Mouse (Mus musculus): ENCODE data around the gene Gabarapl2. TPM values are rescaled to one million over a fixed set of nuclear protein-coding genes. Genes with fewer than 3 reads are reported as not detected.

Gene Gabarapl2
- polyA plus RNA-seq, 1 experiment from 2014 or later, result 287 TPM

DNA sequence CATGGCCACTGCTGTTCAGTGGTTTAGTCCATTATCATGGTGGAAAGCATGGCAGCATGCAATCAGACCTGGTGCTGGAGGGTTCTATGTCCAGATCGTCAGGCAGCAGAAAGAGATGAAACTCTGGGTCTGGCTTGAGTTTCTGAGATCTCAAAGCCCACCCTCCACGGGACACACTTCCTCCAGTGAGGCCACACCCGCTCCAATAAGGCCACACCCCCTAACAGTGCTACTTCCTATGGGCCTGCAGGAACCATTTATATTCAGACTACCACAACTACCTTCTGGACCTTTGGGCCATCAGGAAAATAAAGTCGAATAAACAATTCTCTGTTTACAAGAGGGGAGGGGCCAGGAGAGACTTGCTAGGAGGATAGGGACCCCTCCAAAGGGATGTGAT lies 19.5 kb upstream of the Gabarapl2 start:
- TF ChIP-seq CTCF (IDR thresholded peaks at IDR 0.05) (no peak), EP300 (IDR thresholded peaks at IDR 0.05) (no peak)
- DNase-seq (ENCODE audit: low spot score) (no peak), ATAC-seq (no peak)
- Histone ChIP-seq H3K4me3 (ENCODE audit: low read depth, low read length) (no peak overlapping the region), H3K9ac (replicated peaks; ENCODE audit: low read depth) (no peak overlapping the region), H3K4me1 (ENCODE audit: insufficient read depth, low read depth, low read length) (no peaks in the 10 kb centered on the region), H3K27me3 (replicated peaks; ENCODE audit: insufficient read depth, low read length) (no peaks in the 10 kb centered on the region), H3K36me3 (ENCODE audit: insufficient read depth, low read length) (no peaks in the 10 kb centered on the region), H3K27ac (ENCODE audit: low read length) (no peak overlapping the region), H3K9me3 (ENCODE audit: low read length) (no peaks in the 10 kb centered on the region), H3K4me2 (replicated peaks; ENCODE audit: low read depth, low read length) (no peak overlapping the region)
- 66% methylated on average over 4 of the region's 4 CpGs for WGBS

DNA sequence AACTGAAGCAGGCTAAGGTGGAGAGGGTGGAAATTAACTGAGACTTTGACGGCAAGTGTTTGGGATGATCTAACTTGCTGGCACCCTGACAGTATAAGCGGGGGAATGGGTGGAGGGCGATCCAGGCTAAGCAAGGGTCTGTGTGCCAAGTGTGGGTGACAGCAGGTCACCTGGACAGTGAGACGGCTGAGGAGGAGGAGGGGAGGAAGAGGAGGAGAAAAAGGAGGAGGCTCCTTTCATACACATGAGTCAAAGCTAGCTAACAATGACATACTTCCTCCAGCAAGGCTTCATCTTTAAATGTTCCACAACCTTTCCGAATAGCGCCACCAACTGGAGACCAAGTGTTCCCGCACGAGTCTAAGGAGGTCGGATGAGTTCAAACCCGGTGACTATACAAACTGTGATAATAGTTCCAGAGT lies 17.1 kb upstream of the Gabarapl2 start:
- H3K4me1 ChIP-seq (ENCODE audit: insufficient read depth, low read depth, low read length), result no peaks in the 10 kb centered on the region
- 15% methylated on average over 10 of the region's 10 CpGs for WGBS
- no peaks in the 10 kb centered on the region for H3K9me3 ChIP-seq (ENCODE audit: low read length)
- no peaks in the 10 kb centered on the region for H3K27me3 ChIP-seq (replicated peaks; ENCODE audit: insufficient read depth, low read length)
- 0 out of 2 replicates have a peak overlapping the region, but pooled peaks have one; percentile 15 for H3K4me3 ChIP-seq (ENCODE audit: low read depth, low read length)
- no peaks in the 10 kb centered on the region for H3K36me3 ChIP-seq (ENCODE audit: insufficient read depth, low read length)
- ATAC-seq (peak; percentile 86), DNase-seq (ENCODE audit: low spot score) (peak; percentile 88)
- H3K9ac ChIP-seq (replicated peaks; ENCODE audit: low read depth), result no peak overlapping the region
- H3K4me2 ChIP-seq (replicated peaks; ENCODE audit: low read depth, low read length), result peak overlapping the region; percentile 48
- no peak overlapping the region for H3K27ac ChIP-seq (ENCODE audit: low read length)
- TF ChIP-seq CTCF (IDR thresholded peaks at IDR 0.05) (peak; percentile 82), EP300 (IDR thresholded peaks at IDR 0.05) (no peak)

DNA sequence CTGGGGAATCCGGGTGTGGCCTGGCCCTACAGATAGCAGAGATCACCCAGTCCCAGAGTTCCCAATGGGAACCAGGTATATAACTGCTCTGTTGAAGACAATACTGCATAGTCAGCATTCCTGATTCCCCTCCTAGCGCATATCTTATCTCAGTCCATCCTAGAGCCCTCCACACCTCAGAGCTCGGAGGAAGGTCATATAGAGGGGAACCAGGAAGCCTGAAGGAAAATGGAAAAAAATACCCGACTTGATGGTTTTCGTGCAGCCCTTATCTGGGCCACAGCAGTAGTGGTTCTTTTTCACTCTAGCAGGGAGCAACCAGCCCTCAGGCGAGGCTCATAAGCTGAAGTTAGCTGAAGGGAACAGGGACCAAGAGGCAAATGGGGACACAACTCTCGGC lies 15.5 kb upstream of the Gabarapl2 start:
- H3K27ac ChIP-seq (ENCODE audit: low read length), result no peak overlapping the region
- no peak for TF ChIP-seq EP300 (IDR thresholded peaks at IDR 0.05)
- TF ChIP-seq CTCF (IDR thresholded peaks at IDR 0.05), result no peak
- DNase-seq (ENCODE audit: low spot score), result no peak
- no peaks in the 10 kb centered on the region for H3K4me1 ChIP-seq (ENCODE audit: insufficient read depth, low read depth, low read length)
- no peaks in the 10 kb centered on the region for H3K36me3 ChIP-seq (ENCODE audit: insufficient read depth, low read length)
- no peak overlapping the region for H3K4me3 ChIP-seq (ENCODE audit: low read depth, low read length)
- no peak for ATAC-seq
- no peaks in the 10 kb centered on the region for H3K9me3 ChIP-seq (ENCODE audit: low read length)
- WGBS, result 63% methylated on average over 7 of the region's 7 CpGs
- no peaks in the 10 kb centered on the region for H3K27me3 ChIP-seq (replicated peaks; ENCODE audit: insufficient read depth, low read length)
- H3K9ac ChIP-seq (replicated peaks; ENCODE audit: low read depth), result no peak overlapping the region
- no peak overlapping the region for H3K4me2 ChIP-seq (replicated peaks; ENCODE audit: low read depth, low read length)

DNA sequence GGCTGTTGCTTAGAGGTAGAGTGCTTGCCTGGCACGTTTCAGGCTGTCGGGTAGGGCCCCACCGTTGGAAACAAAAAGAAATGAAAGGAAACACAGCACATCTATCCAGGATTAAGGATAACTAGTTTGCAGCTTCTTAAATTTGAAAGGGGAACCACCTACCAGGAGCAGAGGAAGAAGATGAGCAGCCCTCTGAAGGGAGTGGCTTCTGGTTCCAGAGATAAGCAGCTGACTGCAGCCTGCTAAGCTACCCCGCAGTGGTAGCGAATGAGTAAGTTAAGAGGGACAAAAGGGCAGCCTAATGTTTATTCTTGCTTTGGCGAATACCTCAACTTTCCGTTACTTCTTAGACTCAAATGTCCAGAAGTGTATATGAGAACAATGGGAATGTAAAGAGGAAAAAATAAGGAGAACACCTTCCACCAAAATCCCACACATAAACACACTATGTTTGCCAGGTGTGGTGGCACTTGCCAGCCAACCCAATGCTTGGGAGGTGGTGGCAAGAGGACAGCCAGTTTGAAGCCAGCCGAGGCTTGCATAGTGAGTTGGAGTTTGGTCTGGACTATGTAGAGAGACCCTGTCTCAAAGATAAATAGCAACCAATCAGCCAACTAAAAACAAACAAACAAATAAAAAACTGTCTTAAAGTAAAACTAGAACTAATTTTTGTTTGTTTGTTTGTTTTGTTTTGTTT lies 10.7 kb upstream of the Gabarapl2 start:
- Histone ChIP-seq H3K9ac (replicated peaks; ENCODE audit: low read depth) (no peak overlapping the region), H3K36me3 (ENCODE audit: insufficient read depth, low read length) (no peaks in the 10 kb centered on the region), H3K9me3 (ENCODE audit: low read length) (no peaks in the 10 kb centered on the region), H3K4me1 (ENCODE audit: insufficient read depth, low read depth, low read length) (peaks cover 5% of the 10 kb centered on the region; the same call in 1 of the 2 replicates), H3K4me2 (replicated peaks; ENCODE audit: low read depth, low read length) (no peak overlapping the region), H3K27ac (ENCODE audit: low read length) (no peak overlapping the region), H3K4me3 (ENCODE audit: low read depth, low read length) (no peak overlapping the region), H3K27me3 (replicated peaks; ENCODE audit: insufficient read depth, low read length) (no peaks in the 10 kb centered on the region)
- TF ChIP-seq EP300 (IDR thresholded peaks at IDR 0.05) (no peak), CTCF (IDR thresholded peaks at IDR 0.05) (no peak)
- DNase-seq (ENCODE audit: low spot score) (no peak), ATAC-seq (no peak)
- 52% methylated on average over 8 of the region's 8 CpGs for WGBS

DNA sequence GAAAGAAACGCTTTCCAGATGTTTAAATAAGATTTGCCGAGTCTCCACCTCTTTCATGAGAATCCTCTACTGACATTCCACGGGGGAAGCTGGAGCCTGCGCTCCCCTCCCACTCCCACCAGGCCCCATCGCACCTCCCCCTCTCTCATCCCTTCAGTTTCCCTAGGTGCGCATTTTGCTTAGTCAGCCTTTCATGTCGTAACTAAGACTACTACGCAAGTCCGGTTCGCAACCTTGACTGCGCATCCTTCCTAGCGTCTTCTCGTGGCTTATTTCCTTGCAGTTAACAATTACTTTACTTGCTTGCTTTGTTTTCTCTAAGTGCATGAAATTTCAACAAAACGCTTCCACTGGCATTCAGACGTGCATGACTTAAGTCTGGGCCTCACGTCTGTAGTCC lies 8.8 kb upstream of the Gabarapl2 start:
- Histone ChIP-seq H3K4me2 (replicated peaks; ENCODE audit: low read depth, low read length) (no peak overlapping the region), H3K4me1 (ENCODE audit: insufficient read depth, low read depth, low read length) (peaks cover 5% of the 10 kb centered on the region; the same call in 1 of the 2 replicates), H3K4me3 (ENCODE audit: low read depth, low read length) (no peak overlapping the region), H3K27me3 (replicated peaks; ENCODE audit: insufficient read depth, low read length) (no peaks in the 10 kb centered on the region), H3K27ac (ENCODE audit: low read length) (no peak overlapping the region), H3K36me3 (ENCODE audit: insufficient read depth, low read length) (no peaks in the 10 kb centered on the region), H3K9me3 (ENCODE audit: low read length) (no peaks in the 10 kb centered on the region), H3K9ac (replicated peaks; ENCODE audit: low read depth) (no peak overlapping the region)
- 73% methylated on average over 16 of the region's 16 CpGs for WGBS
- ATAC-seq (no peak), DNase-seq (ENCODE audit: low spot score) (no peak)
- TF ChIP-seq CTCF (IDR thresholded peaks at IDR 0.05), result no peak
- no peak for TF ChIP-seq EP300 (IDR thresholded peaks at IDR 0.05)

DNA sequence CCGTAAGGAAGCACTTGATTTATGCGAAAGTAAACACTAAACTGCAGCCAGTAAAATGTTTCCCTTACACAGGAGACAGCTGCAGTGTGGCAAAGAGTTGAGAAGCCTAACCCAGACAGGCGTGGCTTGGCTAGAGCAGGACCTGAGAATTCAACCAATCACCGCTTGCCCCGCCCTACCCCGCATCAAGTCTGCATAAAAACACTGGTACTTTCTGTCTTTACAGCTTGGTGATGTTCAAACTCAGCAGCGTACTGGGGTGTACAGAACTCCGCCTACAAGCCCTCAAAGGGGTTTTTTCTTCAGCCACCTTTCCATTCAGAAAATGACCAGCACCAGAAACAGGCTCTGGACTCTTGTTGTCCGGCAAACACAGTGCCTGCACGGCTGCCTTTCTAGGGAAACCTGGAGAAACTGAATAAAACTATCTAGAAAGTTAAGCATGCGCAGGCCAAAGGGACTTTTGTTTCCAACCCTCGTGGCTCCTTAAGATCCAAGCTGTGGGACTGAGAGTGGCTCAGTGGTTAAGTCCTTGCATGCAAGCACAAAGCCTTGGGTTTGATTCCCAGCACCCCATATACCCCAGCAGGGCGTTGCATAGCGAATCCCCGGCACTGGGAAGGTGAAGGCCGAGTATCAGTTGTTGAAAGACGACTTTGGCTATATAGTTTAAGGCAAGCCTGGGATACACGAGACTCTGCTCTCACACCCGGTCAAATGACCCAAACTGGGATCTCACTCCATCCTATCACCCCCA lies 7.7 kb upstream of the Gabarapl2 start:
- peak; percentile 87 for DNase-seq (ENCODE audit: low spot score)
- Histone ChIP-seq H3K9ac (replicated peaks; ENCODE audit: low read depth) (no peak overlapping the region), H3K4me1 (ENCODE audit: insufficient read depth, low read depth, low read length) (peaks cover 5% of the 10 kb centered on the region; the same call in 1 of the 2 replicates), H3K4me2 (replicated peaks; ENCODE audit: low read depth, low read length) (peak overlapping the region; percentile 95), H3K4me3 (ENCODE audit: low read depth, low read length) (peak overlapping the region; percentile 57), H3K27ac (ENCODE audit: low read length) (0 out of 2 replicates have a peak overlapping the region, but pooled peaks have one; percentile 5), H3K27me3 (replicated peaks; ENCODE audit: insufficient read depth, low read length) (no peaks in the 10 kb centered on the region), H3K36me3 (ENCODE audit: insufficient read depth, low read length) (no peaks in the 10 kb centered on the region), H3K9me3 (ENCODE audit: low read length) (no peaks in the 10 kb centered on the region)
- TF ChIP-seq CTCF (IDR thresholded peaks at IDR 0.05) (no peak), EP300 (IDR thresholded peaks at IDR 0.05) (no peak)
- peak; percentile 78 for ATAC-seq
- 20% methylated on average over 19 of the region's 19 CpGs for WGBS

All from lung, postnatal 0 days (tissue).